Mouse (Mus musculus): ENCODE data around the gene Osbpl6. TPM values are rescaled to one million over a fixed set of nuclear protein-coding genes. Genes with fewer than 3 reads are reported as not detected.

Gene Osbpl6
- polyA plus RNA-seq, 1 experiment from 2014 or later = 35.9 TPM

- ATAC-seq (ENCODE audit: low FRiP score) = no peak
- 76% methylated on average over 5 of the region's 5 CpGs for WGBS
Measured at GRCm38 (mm10) chr2:76542921-76543320, 136.6 kb downstream of the Osbpl6 start.

GRCm38 (mm10) chr2:76545539-76545938, 139.2 kb downstream of the Osbpl6 start:
- H3K9me3 ChIP-seq (replicated peaks) = no peaks in the 10 kb centered on the region
- no peak for ATAC-seq (ENCODE audit: low FRiP score)
- H3K27me3 ChIP-seq (replicated peaks) = no peaks in the 10 kb centered on the region
- no peak overlapping the region for H3K9ac ChIP-seq (replicated peaks)
- H3K4me2 ChIP-seq = no peak overlapping the region
- H3K4me1 ChIP-seq = no peaks in the 10 kb centered on the region
- peaks cover 11% of the 10 kb centered on the region for H3K36me3 ChIP-seq
- WGBS = 87% methylated on average over 8 of the region's 8 CpGs
- H3K4me3 ChIP-seq (replicated peaks) = no peak overlapping the region
- no peak overlapping the region for H3K27ac ChIP-seq (replicated peaks)

More at GRCm38 (mm10) chr2:76542921-76543320, 136.6 kb downstream of the Osbpl6 start:
- Histone ChIP-seq H3K4me3 (replicated peaks) (no peak overlapping the region), H3K4me2 (no peak overlapping the region), H3K36me3 (no peaks in the 10 kb centered on the region), H3K9me3 (replicated peaks) (no peaks in the 10 kb centered on the region), H3K27ac (replicated peaks) (no peak overlapping the region), H3K27me3 (replicated peaks) (no peaks in the 10 kb centered on the region), H3K4me1 (peaks cover 8% of the 10 kb centered on the region), H3K9ac (replicated peaks) (no peak overlapping the region)

GRCm38 (mm10) chr2:76548171-76548570, 141.9 kb downstream of the Osbpl6 start:
- Histone ChIP-seq H3K27ac (replicated peaks) (no peak overlapping the region), H3K4me1 (no peaks in the 10 kb centered on the region), H3K9me3 (replicated peaks) (no peaks in the 10 kb centered on the region), H3K9ac (replicated peaks) (no peak overlapping the region), H3K36me3 (peaks cover 20% of the 10 kb centered on the region), H3K4me2 (no peak overlapping the region), H3K4me3 (replicated peaks) (no peak overlapping the region), H3K27me3 (replicated peaks) (no peaks in the 10 kb centered on the region)
- ATAC-seq (ENCODE audit: low FRiP score) = no peak
- WGBS = 87% methylated on average over 10 of the region's 10 CpGs

GRCm38 (mm10) chr2:76548836-76549235, 142.5 kb downstream of the Osbpl6 start:
- no peaks in the 10 kb centered on the region for H3K4me1 ChIP-seq
- H3K27me3 ChIP-seq (replicated peaks) = no peaks in the 10 kb centered on the region
- no peak overlapping the region for H3K9ac ChIP-seq (replicated peaks)
- ATAC-seq (ENCODE audit: low FRiP score) = no peak
- no peak overlapping the region for H3K27ac ChIP-seq (replicated peaks)
- no peak overlapping the region for H3K4me2 ChIP-seq
- no peaks in the 10 kb centered on the region for H3K9me3 ChIP-seq (replicated peaks)
- no peak overlapping the region for H3K4me3 ChIP-seq (replicated peaks)
- H3K36me3 ChIP-seq = peaks cover 24% of the 10 kb centered on the region
- WGBS = 92% methylated on average over 7 of the region's 7 CpGs

GRCm38 (mm10) chr2:76549316-76549715, 143.0 kb downstream of the Osbpl6 start:
- WGBS = 82% methylated on average over 12 of the region's 12 CpGs
- no peak overlapping the region for H3K4me3 ChIP-seq (replicated peaks)
- peaks cover 24% of the 10 kb centered on the region for H3K36me3 ChIP-seq

GRCm38 (mm10) chr2:76555852-76556558, 149.7 kb downstream of the Osbpl6 start:
- Histone ChIP-seq H3K27ac (replicated peaks) (no peak overlapping the region), H3K4me2 (no peak overlapping the region), H3K4me3 (replicated peaks) (no peak overlapping the region), H3K27me3 (replicated peaks) (no peaks in the 10 kb centered on the region), H3K9me3 (replicated peaks) (no peaks in the 10 kb centered on the region), H3K9ac (replicated peaks) (no peak overlapping the region), H3K36me3 (peaks cover 33% of the 10 kb centered on the region), H3K4me1 (no peaks in the 10 kb centered on the region)
- 83% methylated on average over 11 of the region's 11 CpGs for WGBS
- ATAC-seq (ENCODE audit: low FRiP score) = no peak

More at GRCm38 (mm10) chr2:76549316-76549715, 143.0 kb downstream of the Osbpl6 start:
- Histone ChIP-seq H3K9ac (replicated peaks) (no peak overlapping the region), H3K4me2 (no peak overlapping the region), H3K27me3 (replicated peaks) (no peaks in the 10 kb centered on the region), H3K9me3 (replicated peaks) (no peaks in the 10 kb centered on the region), H3K4me1 (no peaks in the 10 kb centered on the region), H3K27ac (replicated peaks) (no peak overlapping the region)
- no peak for ATAC-seq (ENCODE audit: low FRiP score)

GRCm38 (mm10) chr2:76560146-76560545, 153.8 kb downstream of the Osbpl6 start:
- peaks cover 11% of the 10 kb centered on the region for H3K36me3 ChIP-seq
- H3K27me3 ChIP-seq (replicated peaks) = no peaks in the 10 kb centered on the region
- no peak overlapping the region for H3K4me2 ChIP-seq
- H3K9me3 ChIP-seq (replicated peaks) = no peaks in the 10 kb centered on the region
- no peak for ATAC-seq (ENCODE audit: low FRiP score)
- no peaks in the 10 kb centered on the region for H3K4me1 ChIP-seq
- WGBS = 90% methylated on average over 10 of the region's 10 CpGs
- H3K9ac ChIP-seq (replicated peaks) = no peak overlapping the region
- H3K4me3 ChIP-seq (replicated peaks) = no peak overlapping the region
- no peak overlapping the region for H3K27ac ChIP-seq (replicated peaks)

GRCm38 (mm10) chr2:76563862-76564261, 157.6 kb downstream of the Osbpl6 start:
- no peaks in the 10 kb centered on the region for H3K4me1 ChIP-seq
- WGBS = 74% methylated on average over 4 of the region's 4 CpGs
- H3K4me2 ChIP-seq = no peak overlapping the region
- H3K4me3 ChIP-seq (replicated peaks) = no peak overlapping the region
- H3K27me3 ChIP-seq (replicated peaks) = no peaks in the 10 kb centered on the region
- H3K9ac ChIP-seq (replicated peaks) = no peak overlapping the region
- H3K36me3 ChIP-seq = peaks cover 4% of the 10 kb centered on the region; the same call in 1 of the 2 replicates
- H3K27ac ChIP-seq (replicated peaks) = no peak overlapping the region
- no peak for ATAC-seq (ENCODE audit: low FRiP score)
- H3K9me3 ChIP-seq (replicated peaks) = no peaks in the 10 kb centered on the region

GRCm38 (mm10) chr2:76566933-76567551, 160.7 kb downstream of the Osbpl6 start:
- no peaks in the 10 kb centered on the region for H3K36me3 ChIP-seq
- H3K9me3 ChIP-seq (replicated peaks) = no peaks in the 10 kb centered on the region
- H3K4me1 ChIP-seq = 0 out of 2 replicates have a peak, but pooled peaks cover 3% of the 10 kb centered on the region
- H3K4me3 ChIP-seq (replicated peaks) = no peak overlapping the region
- H3K9ac ChIP-seq (replicated peaks) = no peak overlapping the region
- 89% methylated on average over 8 of the region's 8 CpGs for WGBS
- H3K27ac ChIP-seq (replicated peaks) = no peak overlapping the region
- no peak overlapping the region for H3K4me2 ChIP-seq
- ATAC-seq (ENCODE audit: low FRiP score) = no peak
- H3K27me3 ChIP-seq (replicated peaks) = no peaks in the 10 kb centered on the region

- no peak overlapping the region for H3K9ac ChIP-seq (replicated peaks)
- no peak for ATAC-seq (ENCODE audit: low FRiP score)
- no peaks in the 10 kb centered on the region for H3K9me3 ChIP-seq (replicated peaks)
- WGBS = 69% methylated on average over 10 of the region's 10 CpGs
- H3K4me1 ChIP-seq = 0 out of 2 replicates have a peak, but pooled peaks cover 3% of the 10 kb centered on the region
- no peaks in the 10 kb centered on the region for H3K27me3 ChIP-seq (replicated peaks)
- H3K27ac ChIP-seq (replicated peaks) = no peak overlapping the region
- H3K4me2 ChIP-seq = no peak overlapping the region
- H3K36me3 ChIP-seq = peaks cover 8% of the 10 kb centered on the region; the same call in 1 of the 2 replicates
- no peak overlapping the region for H3K4me3 ChIP-seq (replicated peaks)
Measured at GRCm38 (mm10) chr2:76571543-76571942, 165.2 kb downstream of the Osbpl6 start.

- Histone ChIP-seq H3K4me3 (replicated peaks) (no peak overlapping the region), H3K27ac (replicated peaks) (no peak overlapping the region), H3K36me3 (peaks cover 23% of the 10 kb centered on the region), H3K4me2 (no peak overlapping the region), H3K4me1 (no peaks in the 10 kb centered on the region), H3K9me3 (replicated peaks) (no peaks in the 10 kb centered on the region), H3K27me3 (replicated peaks) (no peaks in the 10 kb centered on the region), H3K9ac (replicated peaks) (no peak overlapping the region)
- ATAC-seq (ENCODE audit: low FRiP score) = no peak
- WGBS = 88% methylated on average over 8 of the region's 8 CpGs
Measured at GRCm38 (mm10) chr2:76578911-76579310, 172.6 kb downstream of the Osbpl6 start.

- Histone ChIP-seq H3K4me2 (no peak overlapping the region), H3K27me3 (replicated peaks) (no peaks in the 10 kb centered on the region), H3K36me3 (peaks cover 38% of the 10 kb centered on the region), H3K9ac (replicated peaks) (no peak overlapping the region), H3K27ac (replicated peaks) (no peak overlapping the region), H3K4me3 (replicated peaks) (no peak overlapping the region), H3K9me3 (replicated peaks) (no peaks in the 10 kb centered on the region), H3K4me1 (no peaks in the 10 kb centered on the region)
- WGBS = 95% methylated on average over 13 of the region's 13 CpGs
- no peak for ATAC-seq (ENCODE audit: low FRiP score)
Measured at GRCm38 (mm10) chr2:76585090-76585489, 178.8 kb downstream of the Osbpl6 start.

All from neural tube, embryonic 15.5 days (tissue).